Mouse (Mus musculus): ENCODE data around the gene Cactin.

Cactin gene

DNA sequence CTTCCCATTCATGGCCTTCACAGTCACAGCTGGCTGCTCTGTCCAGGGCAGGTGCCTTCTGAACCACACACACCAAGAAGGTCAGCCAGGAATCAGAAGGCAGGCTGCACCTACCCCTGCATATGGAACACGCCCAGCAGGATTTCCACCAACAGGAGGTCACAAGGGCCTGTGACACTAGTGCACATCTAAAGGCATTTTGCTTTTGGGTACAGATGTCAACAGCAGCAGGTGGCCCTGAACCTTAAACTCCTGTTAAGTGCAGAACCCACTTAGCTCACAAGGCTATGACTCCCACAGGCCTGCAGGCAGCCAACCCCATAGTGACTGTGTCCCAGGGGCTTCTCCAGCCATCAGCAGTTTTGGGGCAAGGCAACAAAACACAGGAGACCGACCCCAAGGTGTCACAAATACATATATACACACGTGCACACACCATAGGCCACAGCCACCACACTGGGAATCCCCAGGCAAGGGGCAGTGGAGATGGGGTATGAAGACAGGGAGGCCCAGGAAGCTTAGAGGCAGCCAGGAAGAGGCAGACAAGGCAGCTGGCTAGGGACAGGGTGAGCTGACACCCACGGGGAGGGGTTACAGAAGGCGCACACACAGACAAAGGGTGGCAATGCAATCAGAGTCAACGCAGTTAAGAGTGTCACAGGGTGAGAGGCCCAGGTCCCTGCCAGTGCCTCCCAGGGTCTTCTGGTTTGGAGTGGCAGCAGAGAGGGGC is 45.7 kb downstream of the Cactin start:
- no peak for DNase-seq

DNA sequence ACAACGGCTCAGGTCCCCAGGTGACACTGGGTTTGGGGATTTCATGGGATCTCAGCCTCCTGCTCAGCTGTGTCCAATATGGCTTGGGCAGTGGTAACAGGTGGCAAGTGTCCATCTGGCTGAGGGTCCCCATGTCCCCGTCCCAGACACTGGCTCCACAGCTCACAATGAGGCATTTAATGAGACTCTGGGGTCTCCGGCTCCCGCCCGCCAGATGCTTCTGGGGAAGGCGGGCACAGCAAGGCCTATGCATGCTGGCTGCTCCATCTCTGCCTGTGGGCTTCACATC is 46.2 kb downstream of the Cactin start:
- DNase-seq, result no peak

DNA sequence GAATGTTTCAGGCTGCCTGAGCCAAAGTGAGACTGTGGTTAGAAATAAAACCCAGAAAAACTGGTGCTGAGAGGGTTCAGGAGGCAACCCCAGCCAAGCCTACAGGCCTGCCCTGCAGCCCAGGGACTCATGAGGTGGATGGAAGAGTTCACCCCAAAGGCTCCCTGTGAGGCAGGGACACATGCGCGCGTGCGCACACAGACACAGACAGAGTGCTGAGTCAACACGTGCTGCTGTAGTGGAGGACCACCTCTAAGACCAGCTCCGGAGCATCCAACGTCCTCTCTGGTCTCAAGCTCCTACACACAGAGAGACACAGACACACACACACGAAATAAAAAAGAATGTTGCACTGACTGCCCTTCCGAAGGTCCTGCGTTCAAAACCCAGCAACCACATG is 54.4 kb downstream of the Cactin start:
- no peak for DNase-seq
